Mouse (Mus musculus) large intestine, adult 2 months (tissue): ENCODE measurements at regions not wholly inside any gene's neighbourhood (a gene's known extent, or its start where the extent isn't known, plus 50 kb on each side); places are given as distances from the start of the nearest gene placed in this dataset.
A peak's percentile ranks its signal among the peaks of the same experiment; 100 is the strongest.

ENCODE experiments used
- DNase-seq: peaks from one replicate; pipeline ENCODE4 v3.0.0-alpha.2; 2012; ENCODE audit warnings: low read depth, low spot score
- WGBS: fragments of 180-500 bp; shearing (Covaris S2); methylation state at CpG from one replicate; pipeline ENCODE4 v1.1.7; 2018; 5-methylcytosine and 5-hydroxymethylcytosine counted together

- WGBS, result 93% methylated on average over 2 of the region's 2 CpGs
These were observed 112.0 kb downstream of the Gm19410 start for GRCm38 (mm10) chr8:35877581-35877980.

DNA sequence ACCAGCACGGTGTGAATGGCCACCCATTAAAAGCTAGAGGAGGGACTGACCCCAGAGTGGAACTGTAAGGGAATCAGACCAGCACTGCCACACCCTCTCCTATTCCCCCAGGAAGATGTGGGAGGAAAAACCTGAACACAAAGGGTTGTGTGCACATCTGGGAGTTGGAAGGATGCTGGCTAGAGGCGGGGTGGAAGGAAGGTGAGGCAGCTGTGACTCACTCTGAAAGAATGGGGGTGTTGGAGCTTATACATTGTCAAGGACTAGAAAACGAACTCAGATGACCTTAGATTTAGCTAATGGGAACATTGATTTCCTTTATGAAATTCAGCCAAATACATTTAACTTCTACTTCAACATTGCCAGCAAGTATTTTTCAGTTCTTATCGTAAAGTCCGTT lies 116.2 kb downstream of the Gm19410 start:
- 31% methylated on average over 5 of the region's 5 CpGs for WGBS
- no peak for DNase-seq

More at GRCm38 (mm10) chr8:35877581-35877980, 112.0 kb downstream of the Gm19410 start:
- no peak for DNase-seq

DNA sequence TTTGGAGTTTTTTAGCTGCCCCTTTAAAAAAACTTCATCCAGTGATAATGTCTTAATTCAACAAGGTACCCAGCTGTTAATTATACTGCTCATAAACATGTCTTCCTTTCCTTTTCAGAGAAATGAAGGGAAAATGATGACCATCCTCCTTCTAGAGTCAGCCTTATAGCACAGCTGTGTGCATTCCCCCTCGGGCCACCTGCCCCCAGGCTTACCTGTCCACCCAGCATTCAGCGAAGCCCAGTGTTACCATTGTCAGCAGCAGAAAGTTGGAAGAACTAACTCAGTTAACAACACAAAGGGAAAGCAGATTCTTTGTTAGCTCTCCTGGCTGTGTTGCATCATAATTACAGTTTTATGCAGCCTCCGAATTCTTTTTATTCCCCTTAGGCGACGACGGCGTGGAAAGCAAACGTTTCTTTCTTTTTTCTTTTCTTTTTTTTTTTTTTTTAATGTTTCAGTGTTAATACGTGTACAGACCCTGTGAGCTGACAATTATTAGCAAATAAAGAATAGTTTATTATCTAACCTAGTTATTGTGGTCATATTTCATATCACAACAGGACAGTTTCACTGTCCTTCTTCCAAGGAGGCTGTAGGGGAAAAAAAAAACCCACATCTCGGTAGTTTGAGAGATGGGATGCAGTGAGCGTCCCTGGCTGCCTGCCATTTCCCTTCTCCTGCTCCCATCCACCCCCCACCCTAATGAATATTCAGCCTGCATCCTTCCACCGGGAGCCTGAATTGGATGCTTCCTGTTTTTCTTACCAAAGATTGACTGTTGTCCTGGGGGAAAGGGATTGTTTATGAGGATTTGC lies 117.3 kb downstream of the Gm19410 start:
- no peak for DNase-seq
- 24% methylated on average over 12 of the region's 12 CpGs for WGBS

DNA sequence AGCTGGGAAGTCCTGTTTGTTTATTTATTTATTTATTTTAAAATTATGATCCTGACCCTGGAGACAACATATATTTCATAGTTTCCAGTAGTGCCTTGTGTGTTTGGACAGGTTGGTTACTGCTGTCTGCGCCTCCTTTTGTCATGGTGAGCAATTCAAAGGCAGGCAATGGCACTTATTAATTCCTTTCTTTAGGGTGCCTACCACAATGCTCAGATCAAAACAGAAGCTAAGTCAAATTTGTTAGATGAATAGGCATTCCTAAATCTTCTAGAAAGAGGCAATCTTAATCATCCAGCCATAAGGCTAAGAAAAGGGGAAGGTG lies 117.8 kb downstream of the Gm19410 start:
- no peak for DNase-seq
- 91% methylated on average over 1 of the region's 1 CpGs for WGBS

GRCm38 (mm10) chr8:35884545-35884944 lies 119.0 kb downstream of the Gm19410 start:
- WGBS, result 77% methylated on average over 6 of the region's 6 CpGs
- DNase-seq, result no peak

DNA sequence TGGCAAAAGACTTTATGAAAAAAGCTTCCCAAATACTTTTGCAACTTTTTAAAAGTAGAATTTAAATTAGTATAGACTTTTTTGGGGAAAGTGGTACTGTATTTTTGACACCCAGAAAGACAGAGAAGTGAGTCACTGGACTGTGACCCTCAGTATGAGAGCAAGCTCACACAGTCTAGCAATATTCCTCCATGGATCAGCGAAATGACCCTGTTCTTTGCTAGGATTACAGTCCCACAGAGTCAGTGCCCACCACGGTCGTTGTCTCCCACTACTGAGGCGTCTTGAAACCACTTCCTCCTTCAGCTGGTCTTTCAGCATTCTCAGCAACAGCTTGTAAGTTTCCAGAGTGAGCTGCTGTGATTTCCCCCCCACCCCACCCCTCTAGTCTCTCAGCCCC lies 124.5 kb downstream of the Gm19410 start:
- WGBS, result 82% methylated on average over 4 of the region's 4 CpGs

GRCm38 (mm10) chr8:35891769-35892168 lies 126.2 kb downstream of the Gm19410 start:
- DNase-seq, result no peak
- 84% methylated on average over 6 of the region's 6 CpGs for WGBS

More for the DNA sequence above, 124.5 kb downstream of the Gm19410 start:
- DNase-seq, result no peak

DNA sequence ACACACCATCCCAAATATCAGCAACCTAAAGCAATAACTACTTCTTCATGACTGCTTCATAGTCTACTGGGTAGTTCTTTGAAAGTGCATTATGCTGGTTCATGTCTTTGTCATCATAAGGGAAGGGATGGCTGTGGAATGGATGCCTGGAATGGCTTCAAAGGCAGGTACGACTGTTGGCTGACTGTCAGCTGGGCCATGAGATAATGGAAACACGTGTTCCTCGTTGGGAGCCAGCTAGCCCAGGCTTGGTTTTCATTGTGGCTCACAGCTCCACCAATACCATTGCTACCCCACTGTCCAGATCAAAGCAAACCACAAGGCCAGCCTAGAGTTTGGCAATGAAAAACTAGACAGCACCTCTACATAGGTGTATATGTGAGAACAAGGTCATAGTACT lies 132.9 kb downstream of the Gm19410 start:
- WGBS, result 75% methylated on average over 3 of the region's 3 CpGs
- no peak for DNase-seq

DNA sequence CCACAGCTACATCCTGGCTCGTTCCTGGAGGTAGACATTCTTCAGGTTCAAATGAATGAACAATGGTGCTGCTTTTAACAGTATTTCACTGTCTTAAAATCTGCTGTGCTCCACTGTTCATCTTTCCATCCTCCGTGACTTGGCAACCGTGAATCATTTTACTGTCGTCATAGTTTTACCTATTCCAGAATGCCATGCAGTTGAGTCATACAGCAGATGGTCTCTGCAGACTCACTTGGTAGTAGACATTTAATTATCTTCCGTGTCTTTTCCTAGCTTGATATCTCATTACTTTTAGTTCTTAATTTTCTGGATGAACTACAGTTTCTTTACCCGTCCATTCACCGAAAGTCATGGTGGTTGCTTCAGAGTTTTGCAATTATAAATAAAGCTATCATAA lies 135.9 kb downstream of the Gm19410 start:
- 77% methylated on average over 7 of the region's 7 CpGs for WGBS

DNA sequence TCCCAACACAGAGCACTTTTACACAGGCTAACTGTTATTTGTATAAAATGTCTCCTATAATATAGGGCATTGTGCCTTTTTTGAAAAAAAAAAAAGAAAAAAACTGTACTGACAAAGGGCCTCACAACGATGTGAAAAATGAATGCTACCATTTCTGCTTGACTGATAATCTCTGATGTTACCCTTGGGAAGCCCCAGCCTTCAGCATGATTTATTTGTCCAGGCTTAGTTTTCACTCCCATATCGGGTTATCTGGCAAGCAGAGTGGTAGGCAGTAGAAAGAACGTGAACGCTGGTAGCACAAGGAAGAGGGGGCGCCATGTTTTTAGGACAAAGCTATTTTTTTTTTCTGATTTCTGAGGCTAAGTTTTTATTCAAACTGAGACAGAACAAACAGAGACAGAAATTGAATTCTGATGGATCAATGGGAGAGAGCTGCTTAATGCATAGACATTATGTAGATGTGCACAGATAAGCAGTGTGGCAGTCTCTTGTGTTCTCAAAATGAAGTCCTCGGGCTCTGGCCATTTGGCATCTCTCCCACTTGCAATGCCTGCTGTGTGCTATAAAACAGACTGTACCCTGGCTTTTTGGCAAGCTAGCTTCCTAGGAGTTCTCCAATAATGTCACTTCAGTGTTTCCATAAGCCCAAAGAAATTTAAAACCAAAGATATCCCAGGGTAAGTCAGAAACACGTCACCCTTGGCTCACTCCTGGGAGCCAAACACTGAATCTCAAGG lies 139.3 kb downstream of the Gm19410 start:
- DNase-seq, result no peak
- WGBS, result 60% methylated on average over 7 of the region's 7 CpGs

More for the DNA sequence above, 135.9 kb downstream of the Gm19410 start:
- no peak for DNase-seq

DNA sequence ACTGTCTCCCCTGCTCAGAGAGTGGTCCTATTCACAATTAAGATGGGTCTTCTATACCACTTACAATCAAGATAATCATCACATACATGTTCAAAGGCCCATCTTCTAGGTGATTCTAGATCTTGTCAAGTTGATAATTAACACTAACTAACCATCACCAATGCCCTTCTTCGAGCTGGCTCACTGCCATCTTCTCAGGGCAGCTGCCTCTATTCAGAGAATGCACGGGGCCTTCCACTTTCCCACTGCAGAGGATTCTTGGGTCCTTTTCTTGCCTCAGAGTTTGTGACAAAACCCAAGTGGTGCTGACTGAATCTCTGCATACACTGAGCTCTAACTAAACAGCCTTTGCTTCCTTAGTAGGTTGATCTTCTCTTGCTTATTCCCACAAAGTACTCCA lies 142.4 kb downstream of the Gm19410 start:
- WGBS, result 37% methylated on average over 2 of the region's 2 CpGs
- DNase-seq, result no peak

GRCm38 (mm10) chr8:35912264-35912663 lies 146.7 kb downstream of the Gm19410 start:
- peak; percentile 85 for DNase-seq
- WGBS, result 29% methylated on average over 9 of the region's 9 CpGs

DNA sequence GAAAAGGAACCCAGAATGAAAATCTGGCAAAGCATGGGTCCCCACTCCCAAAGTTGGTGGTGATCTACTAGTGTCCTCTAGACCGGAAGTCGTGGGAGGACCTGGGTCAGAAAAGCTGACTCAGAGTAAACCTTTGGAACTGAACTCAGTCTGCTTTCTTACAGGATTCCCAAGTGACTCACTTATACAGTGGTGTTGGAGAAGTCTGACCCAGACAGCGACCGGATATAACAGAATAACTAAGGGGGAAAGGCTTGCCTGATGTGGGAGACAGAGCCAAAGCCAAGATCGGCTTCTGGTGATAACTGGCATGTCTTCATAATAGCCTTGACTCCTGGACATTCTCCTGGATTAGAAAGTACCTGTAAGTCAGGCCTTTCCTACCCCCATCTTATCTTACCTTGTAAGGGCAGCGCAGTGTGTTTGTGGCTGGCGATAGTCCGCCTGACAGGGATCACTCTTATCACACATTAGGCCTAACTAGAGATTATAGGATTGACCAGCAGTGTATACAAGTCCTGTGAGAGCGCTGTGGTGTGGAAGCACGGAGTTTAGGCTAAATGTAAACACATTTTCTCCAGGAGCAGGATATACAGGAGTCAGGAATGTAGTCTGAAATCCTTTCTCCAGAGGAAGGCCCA lies 150.4 kb downstream of the Gm19410 start:
- DNase-seq, result no peak
- 74% methylated on average over 10 of the region's 10 CpGs for WGBS

DNA sequence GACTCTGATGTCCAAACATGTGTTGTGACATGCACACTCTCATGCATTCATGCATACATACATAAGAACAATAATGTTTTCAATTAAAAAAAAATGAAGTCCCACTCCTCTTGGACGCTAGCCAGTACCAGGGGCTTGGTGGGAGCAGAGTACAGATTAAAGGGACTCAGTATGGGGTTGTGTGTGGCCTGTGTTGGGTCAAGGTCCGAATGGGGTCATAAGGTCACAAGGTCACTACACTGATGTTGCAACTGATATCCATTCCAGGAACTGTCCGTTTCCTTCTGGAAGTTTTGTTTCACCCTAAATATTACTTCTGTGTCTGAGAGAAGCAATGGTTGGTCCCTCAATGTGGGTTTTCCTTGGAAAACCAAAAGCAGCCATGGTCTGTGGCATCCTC lies 152.0 kb downstream of the Gm19410 start:
- 76% methylated on average over 3 of the region's 3 CpGs for WGBS
- DNase-seq, result no peak

GRCm38 (mm10) chr8:35919451-35919850 lies 153.9 kb downstream of the Gm19410 start:
- DNase-seq, result no peak
- whole genome bisulfite sequencing, result 73% methylated on average over 6 of the region's 6 CpGs

GRCm38 (mm10) chr8:35919859-35920675 lies 154.5 kb downstream of the Gm19410 start:
- 67% methylated on average over 8 of the region's 8 CpGs for whole genome bisulfite sequencing
- no peak for DNase-seq

DNA sequence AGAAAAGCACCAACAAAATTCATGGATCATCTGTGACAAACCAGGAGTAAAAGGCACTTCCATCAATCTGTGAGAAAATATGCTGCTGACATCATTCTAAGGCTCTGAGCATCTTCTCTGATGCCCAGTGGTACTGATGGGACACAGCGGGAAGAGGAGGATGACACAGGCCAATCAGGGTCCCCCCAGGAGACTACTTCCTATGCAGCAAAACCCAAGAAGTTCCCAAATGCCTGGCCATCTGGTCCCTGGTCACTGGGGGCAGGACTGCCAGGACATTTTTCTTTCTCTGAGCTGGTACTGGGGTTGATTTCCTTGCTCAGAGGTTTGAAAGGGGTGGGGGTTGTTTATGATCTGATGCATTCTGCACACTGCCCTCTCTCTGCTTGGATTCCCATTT lies 158.4 kb downstream of the Gm19410 start:
- WGBS, result 92% methylated on average over 1 of the region's 1 CpGs
- no peak for DNase-seq

DNA sequence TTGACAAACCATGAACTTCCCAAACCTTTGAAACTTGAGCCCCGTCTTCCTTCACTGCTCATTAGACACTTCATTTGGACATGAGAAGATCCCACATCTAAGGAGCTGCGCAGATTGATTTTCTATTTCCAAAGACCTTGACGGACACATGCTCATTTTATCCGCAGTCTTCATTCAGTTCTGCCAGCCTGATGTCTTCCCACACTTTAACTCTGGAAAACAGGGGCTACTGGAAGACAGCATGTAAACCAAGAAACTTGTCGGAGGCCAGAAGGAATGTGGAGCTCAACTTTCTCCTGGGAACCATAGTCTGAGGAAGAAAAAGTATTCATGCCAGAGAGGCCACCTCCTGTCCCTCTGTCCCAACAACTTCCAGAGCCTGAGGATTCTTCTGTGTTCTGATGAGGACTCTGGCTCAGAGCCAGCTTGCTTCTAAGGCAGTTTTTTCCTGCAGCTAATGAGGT lies 161.8 kb downstream of the Gm19410 start:
- WGBS, result 84% methylated on average over 5 of the region's 5 CpGs
- DNase-seq, result no peak

GRCm38 (mm10) chr8:35930291-35930690 lies 164.7 kb downstream of the Gm19410 start:
- 56% methylated on average over 4 of the region's 4 CpGs for WGBS
- DNase-seq, result no peak
